Mouse (Mus musculus): ENCODE measurements around the gene Acly. TPM values are rescaled to one million over a fixed set of nuclear protein-coding genes. Genes with fewer than 3 reads are reported as not detected.
A peak's percentile ranks its signal among the peaks of the same experiment; 100 is the strongest.

The Acly gene
- total and polyA plus RNA-seq, 2 experiments from 2014 or later = 35.5 to 75.6 TPM

GRCm38 (mm10) chr11:100501321-100501720, 26.5 kb downstream of the Acly start:
- Histone ChIP-seq H3K27ac (ENCODE audit: low read depth) (no peak overlapping the region), H3K27me3 (ENCODE audit: control insufficient read depth, insufficient read depth, low read length) (no peaks in the 10 kb centered on the region), H3K4me2 (ENCODE audit: low read depth, low read length) (no peak overlapping the region), H3K4me1 (ENCODE audit: control insufficient read depth, insufficient read depth) (no peaks in the 10 kb centered on the region), H3K4me3 (ENCODE audit: low read depth, low read length) (no peak overlapping the region), H3K9ac (replicated peaks; ENCODE audit: low read depth, low read length) (no peak overlapping the region), H3K36me3 (replicated peaks; ENCODE audit: control insufficient read depth, insufficient read depth, low read length) (peaks cover 83% of the 10 kb centered on the region), H3K9me3 (replicated peaks; ENCODE audit: control insufficient read depth, low read length) (no peaks in the 10 kb centered on the region)
- DNase-seq (ENCODE audit: low spot score) (no peak), ATAC-seq (ENCODE audit: insufficient read depth, low read depth) (no peak)
- WGBS = 33% methylated on average over 6 of the region's 6 CpGs
- TF ChIP-seq EP300 (IDR thresholded peaks at IDR 0.05; ENCODE audit: low read depth) = no peak

- Histone ChIP-seq H3K4me3 (ENCODE audit: low read depth, low read length) (no peak overlapping the region), H3K4me2 (ENCODE audit: low read depth, low read length) (no peak overlapping the region), H3K9ac (replicated peaks; ENCODE audit: low read depth, low read length) (no peak overlapping the region), H3K27ac (ENCODE audit: low read depth) (no peak overlapping the region), H3K9me3 (replicated peaks; ENCODE audit: control insufficient read depth, low read length) (no peaks in the 10 kb centered on the region), H3K4me1 (ENCODE audit: control insufficient read depth, insufficient read depth) (no peaks in the 10 kb centered on the region), H3K27me3 (ENCODE audit: control insufficient read depth, insufficient read depth, low read length) (no peaks in the 10 kb centered on the region), H3K36me3 (replicated peaks; ENCODE audit: control insufficient read depth, insufficient read depth, low read length) (peaks cover 83% of the 10 kb centered on the region)
- no peak for TF ChIP-seq EP300 (IDR thresholded peaks at IDR 0.05; ENCODE audit: low read depth)
- no peak for TF ChIP-seq CTCF (IDR thresholded peaks at IDR 0.05; ENCODE audit: low read depth)
- WGBS = 88% methylated on average over 7 of the region's 7 CpGs
- DNase-seq (ENCODE audit: low spot score) (no peak), ATAC-seq (ENCODE audit: insufficient read depth, low read depth) (no peak)
These were observed 27.1 kb downstream of the Acly start for GRCm38 (mm10) chr11:100500651-100501050.

- no peak overlapping the region for H3K4me3 ChIP-seq (ENCODE audit: low read depth, low read length)
- no peaks in the 10 kb centered on the region for H3K9me3 ChIP-seq (replicated peaks; ENCODE audit: control insufficient read depth, low read length)
- no peak overlapping the region for H3K9ac ChIP-seq (replicated peaks; ENCODE audit: low read depth, low read length)
- DNase-seq (ENCODE audit: low spot score) (no peak), ATAC-seq (ENCODE audit: insufficient read depth, low read depth) (no peak)
- TF ChIP-seq CTCF (IDR thresholded peaks at IDR 0.05; ENCODE audit: low read depth) (no peak), EP300 (IDR thresholded peaks at IDR 0.05; ENCODE audit: low read depth) (no peak)
- H3K4me2 ChIP-seq (ENCODE audit: low read depth, low read length) = no peak overlapping the region
- H3K4me1 ChIP-seq (ENCODE audit: control insufficient read depth, insufficient read depth) = no peaks in the 10 kb centered on the region
- no peaks in the 10 kb centered on the region for H3K27me3 ChIP-seq (ENCODE audit: control insufficient read depth, insufficient read depth, low read length)
- no peak overlapping the region for H3K27ac ChIP-seq (ENCODE audit: low read depth)
- peaks cover 85% of the 10 kb centered on the region for H3K36me3 ChIP-seq (replicated peaks; ENCODE audit: control insufficient read depth, insufficient read depth, low read length)
- WGBS = 76% methylated on average over 3 of the region's 3 CpGs
These were observed 27.6 kb downstream of the Acly start for GRCm38 (mm10) chr11:100500241-100500640.

GRCm38 (mm10) chr11:100493771-100494170, 34.0 kb downstream of the Acly start:
- Histone ChIP-seq H3K4me3 (ENCODE audit: low read depth, low read length) (no peak overlapping the region), H3K4me1 (ENCODE audit: control insufficient read depth, insufficient read depth) (no peaks in the 10 kb centered on the region), H3K36me3 (replicated peaks; ENCODE audit: control insufficient read depth, insufficient read depth, low read length) (peaks cover 95% of the 10 kb centered on the region), H3K9ac (replicated peaks; ENCODE audit: low read depth, low read length) (no peak overlapping the region), H3K27me3 (ENCODE audit: control insufficient read depth, insufficient read depth, low read length) (no peaks in the 10 kb centered on the region), H3K4me2 (ENCODE audit: low read depth, low read length) (no peak overlapping the region), H3K9me3 (replicated peaks; ENCODE audit: control insufficient read depth, low read length) (no peaks in the 10 kb centered on the region), H3K27ac (ENCODE audit: low read depth) (no peak overlapping the region)
- DNase-seq (ENCODE audit: low spot score) = no peak
- no peak for ATAC-seq (ENCODE audit: insufficient read depth, low read depth)
- no peak for TF ChIP-seq CTCF (IDR thresholded peaks at IDR 0.05; ENCODE audit: low read depth)
- TF ChIP-seq EP300 (IDR thresholded peaks at IDR 0.05; ENCODE audit: low read depth) = no peak
- 94% methylated on average over 12 of the region's 12 CpGs for WGBS

GRCm38 (mm10) chr11:100490951-100491350, 36.8 kb downstream of the Acly start:
- Histone ChIP-seq H3K9ac (replicated peaks; ENCODE audit: low read depth, low read length) (no peak overlapping the region), H3K27ac (ENCODE audit: low read depth) (no peak overlapping the region), H3K9me3 (replicated peaks; ENCODE audit: control insufficient read depth, low read length) (no peaks in the 10 kb centered on the region), H3K36me3 (replicated peaks; ENCODE audit: control insufficient read depth, insufficient read depth, low read length) (peaks cover 89% of the 10 kb centered on the region), H3K4me2 (ENCODE audit: low read depth, low read length) (no peak overlapping the region), H3K27me3 (ENCODE audit: control insufficient read depth, insufficient read depth, low read length) (no peaks in the 10 kb centered on the region), H3K4me1 (ENCODE audit: control insufficient read depth, insufficient read depth) (no peaks in the 10 kb centered on the region), H3K4me3 (ENCODE audit: low read depth, low read length) (no peak overlapping the region)
- ATAC-seq (ENCODE audit: insufficient read depth, low read depth) (no peak), DNase-seq (ENCODE audit: low spot score) (no peak)
- TF ChIP-seq CTCF (IDR thresholded peaks at IDR 0.05; ENCODE audit: low read depth) (peak; percentile 11; the same call in 1 of the 2 replicates), EP300 (IDR thresholded peaks at IDR 0.05; ENCODE audit: low read depth) (no peak)
- 93% methylated on average over 6 of the region's 6 CpGs for WGBS

GRCm38 (mm10) chr11:100485801-100486538, 41.8 kb downstream of the Acly start:
- Histone ChIP-seq H3K27ac (ENCODE audit: low read depth) (no peak overlapping the region), H3K9me3 (replicated peaks; ENCODE audit: control insufficient read depth, low read length) (no peaks in the 10 kb centered on the region), H3K9ac (replicated peaks; ENCODE audit: low read depth, low read length) (no peak overlapping the region), H3K4me1 (ENCODE audit: control insufficient read depth, insufficient read depth) (no peaks in the 10 kb centered on the region), H3K27me3 (ENCODE audit: control insufficient read depth, insufficient read depth, low read length) (no peaks in the 10 kb centered on the region), H3K4me2 (ENCODE audit: low read depth, low read length) (no peak overlapping the region), H3K4me3 (ENCODE audit: low read depth, low read length) (no peak overlapping the region), H3K36me3 (replicated peaks; ENCODE audit: control insufficient read depth, insufficient read depth, low read length) (peaks cover 82% of the 10 kb centered on the region)
- 87% methylated on average over 8 of the region's 8 CpGs for WGBS
- ATAC-seq (ENCODE audit: insufficient read depth, low read depth) (peak; percentile 44; the same call in 1 of the 2 replicates), DNase-seq (ENCODE audit: low spot score) (peak; percentile 53)
- TF ChIP-seq CTCF (IDR thresholded peaks at IDR 0.05; ENCODE audit: low read depth) (peak; percentile 57), EP300 (IDR thresholded peaks at IDR 0.05; ENCODE audit: low read depth) (no peak)
